Mouse (Mus musculus): ENCODE results near the gene Rpl14. TPM values are rescaled to one million over a fixed set of nuclear protein-coding genes. Genes with fewer than 3 reads are reported as not detected.

The Rpl14 gene
- polyA plus RNA-seq, 2 experiments, result 1,112 to 1,322 TPM

GRCm38 (mm10) chr9:120577706-120578405, 6.6 kb downstream of the Rpl14 start:
- no peak for ATAC-seq (ENCODE audit: low FRiP score, low read depth)
- Histone ChIP-seq H3K9me3 (ENCODE audit: control insufficient read depth, low read length) (no peaks in the 10 kb centered on the region), H3K36me3 (ENCODE audit: control insufficient read depth, insufficient read depth, low read length) (peaks cover 34% of the 10 kb centered on the region), H3K27ac (replicated peaks; ENCODE audit: low read depth, low read length) (peak overlapping the region; percentile 52; the same call in 1 of the 2 replicates), H3K4me2 (replicated peaks; ENCODE audit: low read depth, low read length, severe bottlenecking) (peak overlapping the region; percentile 85), H3K27me3 (ENCODE audit: control insufficient read depth, insufficient read depth, low read length) (no peaks in the 10 kb centered on the region), H3K4me3 (replicated peaks; ENCODE audit: low read length) (peak overlapping the region; percentile 70), H3K4me1 (ENCODE audit: control insufficient read depth, insufficient read depth, low read length) (peaks cover 11% of the 10 kb centered on the region; the same call in 1 of the 2 replicates), H3K9ac (ENCODE audit: low read depth, low read length, severe bottlenecking) (peak overlapping the region; percentile 86)
- DNase-seq (ENCODE audit: low spot score), result no peak
- TF ChIP-seq POLR2A (IDR thresholded peaks at IDR 0.05; ENCODE audit: borderline replicate concordance, extremely low read depth, insufficient read depth, insufficient read length), result no peak
- WGBS, result 56% methylated on average over 12 of the region's 12 CpGs

- H3K9me3 ChIP-seq (ENCODE audit: control insufficient read depth, low read length), result no peaks in the 10 kb centered on the region
- no peak for ATAC-seq (ENCODE audit: low FRiP score, low read depth)
- H3K4me2 ChIP-seq (replicated peaks; ENCODE audit: low read depth, low read length, severe bottlenecking), result no peak overlapping the region
- no peak for TF ChIP-seq POLR2A (IDR thresholded peaks at IDR 0.05; ENCODE audit: borderline replicate concordance, extremely low read depth, insufficient read depth, insufficient read length)
- no peak for DNase-seq (ENCODE audit: low spot score)
- peaks cover 26% of the 10 kb centered on the region for H3K36me3 ChIP-seq (ENCODE audit: control insufficient read depth, insufficient read depth, low read length)
- no peak overlapping the region for H3K4me3 ChIP-seq (replicated peaks; ENCODE audit: low read length)
- 48% methylated on average over 6 of the region's 6 CpGs for WGBS
- H3K4me1 ChIP-seq (ENCODE audit: control insufficient read depth, insufficient read depth, low read length), result peaks cover 14% of the 10 kb centered on the region; the same call in 1 of the 2 replicates
- no peak overlapping the region for H3K27ac ChIP-seq (replicated peaks; ENCODE audit: low read depth, low read length)
- no peaks in the 10 kb centered on the region for H3K27me3 ChIP-seq (ENCODE audit: control insufficient read depth, insufficient read depth, low read length)
- H3K9ac ChIP-seq (ENCODE audit: low read depth, low read length, severe bottlenecking), result no peak overlapping the region
Measured at GRCm38 (mm10) chr9:120578701-120579100, 7.5 kb downstream of the Rpl14 start.

GRCm38 (mm10) chr9:120579808-120580207, 8.6 kb downstream of the Rpl14 start:
- no peak for ATAC-seq (ENCODE audit: low FRiP score, low read depth)
- no peak for DNase-seq (ENCODE audit: low spot score)
- Histone ChIP-seq H3K36me3 (ENCODE audit: control insufficient read depth, insufficient read depth, low read length) (peaks cover 15% of the 10 kb centered on the region), H3K4me1 (ENCODE audit: control insufficient read depth, insufficient read depth, low read length) (peaks cover 14% of the 10 kb centered on the region; the same call in 1 of the 2 replicates), H3K27me3 (ENCODE audit: control insufficient read depth, insufficient read depth, low read length) (no peaks in the 10 kb centered on the region), H3K9me3 (ENCODE audit: control insufficient read depth, low read length) (no peaks in the 10 kb centered on the region), H3K4me2 (replicated peaks; ENCODE audit: low read depth, low read length, severe bottlenecking) (no peak overlapping the region), H3K27ac (replicated peaks; ENCODE audit: low read depth, low read length) (no peak overlapping the region), H3K4me3 (replicated peaks; ENCODE audit: low read length) (no peak overlapping the region), H3K9ac (ENCODE audit: low read depth, low read length, severe bottlenecking) (no peak overlapping the region)
- 71% methylated on average over 7 of the region's 7 CpGs for WGBS
- no peak for TF ChIP-seq POLR2A (IDR thresholded peaks at IDR 0.05; ENCODE audit: borderline replicate concordance, extremely low read depth, insufficient read depth, insufficient read length)

GRCm38 (mm10) chr9:120581941-120582618, 10.8 kb downstream of the Rpl14 start:
- no peak for TF ChIP-seq POLR2A (IDR thresholded peaks at IDR 0.05; ENCODE audit: borderline replicate concordance, extremely low read depth, insufficient read depth, insufficient read length)
- no peaks in the 10 kb centered on the region for H3K27me3 ChIP-seq (ENCODE audit: control insufficient read depth, insufficient read depth, low read length)
- no peaks in the 10 kb centered on the region for H3K9me3 ChIP-seq (ENCODE audit: control insufficient read depth, low read length)
- H3K36me3 ChIP-seq (ENCODE audit: control insufficient read depth, insufficient read depth, low read length), result no peaks in the 10 kb centered on the region
- H3K27ac ChIP-seq (replicated peaks; ENCODE audit: low read depth, low read length), result peak overlapping the region; percentile 77
- peak overlapping the region; percentile 40 for H3K4me3 ChIP-seq (replicated peaks; ENCODE audit: low read length)
- WGBS, result 15% methylated on average over 21 of the region's 21 CpGs
- H3K4me1 ChIP-seq (ENCODE audit: control insufficient read depth, insufficient read depth, low read length), result peaks cover 11% of the 10 kb centered on the region; the same call in 1 of the 2 replicates
- peak; percentile 80 for ATAC-seq (ENCODE audit: low FRiP score, low read depth)
- H3K9ac ChIP-seq (ENCODE audit: low read depth, low read length, severe bottlenecking), result peak overlapping the region; percentile 58
- peak overlapping the region; percentile 82 for H3K4me2 ChIP-seq (replicated peaks; ENCODE audit: low read depth, low read length, severe bottlenecking)
- peak; percentile 80 for DNase-seq (ENCODE audit: low spot score)

- Histone ChIP-seq H3K36me3 (ENCODE audit: control insufficient read depth, insufficient read depth, low read length) (no peaks in the 10 kb centered on the region), H3K27ac (replicated peaks; ENCODE audit: low read depth, low read length) (peak overlapping the region; percentile 77), H3K9me3 (ENCODE audit: control insufficient read depth, low read length) (no peaks in the 10 kb centered on the region), H3K27me3 (ENCODE audit: control insufficient read depth, insufficient read depth, low read length) (no peaks in the 10 kb centered on the region), H3K4me3 (replicated peaks; ENCODE audit: low read length) (peak overlapping the region; percentile 40), H3K4me2 (replicated peaks; ENCODE audit: low read depth, low read length, severe bottlenecking) (peak overlapping the region; percentile 82), H3K9ac (ENCODE audit: low read depth, low read length, severe bottlenecking) (peak overlapping the region; percentile 58), H3K4me1 (ENCODE audit: control insufficient read depth, insufficient read depth, low read length) (peaks cover 8% of the 10 kb centered on the region; the same call in 1 of the 2 replicates)
- TF ChIP-seq POLR2A (IDR thresholded peaks at IDR 0.05; ENCODE audit: borderline replicate concordance, extremely low read depth, insufficient read depth, insufficient read length), result no peak
- WGBS, result 8% methylated on average over 28 of the region's 28 CpGs
- peak; percentile 93 for DNase-seq (ENCODE audit: low spot score)
- ATAC-seq (ENCODE audit: low FRiP score, low read depth), result peak; percentile 87
Measured at GRCm38 (mm10) chr9:120582619-120583308, 11.5 kb downstream of the Rpl14 start.

Measured in limb, embryonic 14.5 days (tissue).